Mouse (Mus musculus) kidney, postnatal 0 days (tissue): ENCODE results near the gene Slc16a11. TPM values are rescaled to one million over a fixed set of nuclear protein-coding genes. Genes with fewer than 3 reads are reported as not detected.

Source experiments
- ATAC-seq: fragments of 200-750 bp; cut with Nextera tagmentation; replicated peaks from 2 replicates; pipeline ENCODE4 v1.8.0; 2017; ENCODE audit warnings: low read depth, moderate number of reproducible peaks, moderate TSS enrichment, moderate library complexity; ENCODE audit not compliant: low FRiP score
- DNase-seq: peaks from one replicate; pipeline ENCODE4 v3.0.0-alpha.2; 2016; ENCODE audit warnings: low spot score
- H3K27ac ChIP-seq: fragments of 300-500 bp; sonication (generic); 2 replicates; pipeline ENCODE4 v1.5.1; 2014; ENCODE audit warnings: mild to moderate bottlenecking
- H3K27me3 ChIP-seq: fragments of 300-500 bp; sonication (generic); 2 replicates; pipeline ENCODE4 v1.6.1; 2014; ENCODE audit warnings: low read length, mixed read lengths; ENCODE audit not compliant: insufficient read depth
- H3K36me3 ChIP-seq: fragments of 300-500 bp; sonication (generic); 2 replicates; pipeline ENCODE4 v1.6.1; 2014; ENCODE audit warnings: low read length, mixed read lengths; ENCODE audit not compliant: insufficient read depth
- H3K4me1 ChIP-seq: fragments of 300-500 bp; sonication (generic); replicated peaks from 2 replicates; pipeline ENCODE4 v1.6.1; 2014; ENCODE audit warnings: antibody characterized with exemption, low read length, mixed read lengths; ENCODE audit not compliant: insufficient read depth
- H3K4me2 ChIP-seq: fragments of 300-500 bp; sonication (generic); 2 replicates; pipeline ENCODE4 v1.6.1; 2014; ENCODE audit warnings: mild to moderate bottlenecking, low read length, moderate library complexity, mixed read lengths
- H3K4me3 ChIP-seq: fragments of 300-500 bp; sonication (generic); replicated peaks from 2 replicates; pipeline ENCODE4 v1.5.1; 2014; ENCODE audit warnings: low read depth, low read length
- H3K9ac ChIP-seq: fragments of 300-500 bp; sonication (generic); 2 replicates; pipeline ENCODE4 v1.6.1; 2014; ENCODE audit warnings: low read depth, low read length
- H3K9me3 ChIP-seq: fragments of 300-500 bp; sonication (generic); replicated peaks from 2 replicates; pipeline ENCODE4 v1.6.1; 2016; ENCODE audit warnings: low read length, inconsistent platforms, mixed read lengths
- CTCF ChIP-seq: IDR thresholded peaks from 2 replicates; pipeline ENCODE4 v1.5.1; 2016; ENCODE audit warnings: antibody characterized with exemption, low read depth, mild to moderate bottlenecking, moderate library complexity
- WGBS: fragments of 180-500 bp; shearing (Covaris S2); extraction: QIAGEN DNeasy Blood & Tissue Kit; methylation state at CpG from one replicate; pipeline ENCODE4 v1.1.7; 2014; 5-methylcytosine and 5-hydroxymethylcytosine counted together
- polyA plus RNA-seq: library from polyadenylated mRNA; unstranded; fragments of >200 nt; fragmentation: Nextera tagmentation; extraction: Ambion mirVana; gene quantifications from 2 replicates; pipeline ENCODE4 v1.2.1, GENCODE M21; 2015

Slc16a11 gene
- polyA plus RNA-seq, 1 experiment from 2014 or later, result 12.6 TPM

- H3K4me3 ChIP-seq, result no peak overlapping the region
- WGBS, result 67% methylated on average over 11 of the region's 11 CpGs
- H3K4me1 ChIP-seq, result 0 out of 2 replicates have a peak, but pooled peaks cover 2% of the 10 kb centered on the region
- no peak for ATAC-seq
- DNase-seq, result no peak
- H3K36me3 ChIP-seq, result no peaks in the 10 kb centered on the region
- TF ChIP-seq CTCF, result no peak
- 0 out of 2 replicates have a peak, but pooled peaks cover 14% of the 10 kb centered on the region for H3K27me3 ChIP-seq
- no peak overlapping the region for H3K27ac ChIP-seq
- H3K4me2 ChIP-seq, result no peak overlapping the region
- no peak overlapping the region for H3K9ac ChIP-seq
- no peaks in the 10 kb centered on the region for H3K9me3 ChIP-seq
These were observed 37.6 kb downstream of the Slc16a11 start for GRCm38 (mm10) chr11:70250150-70250549.

DNA sequence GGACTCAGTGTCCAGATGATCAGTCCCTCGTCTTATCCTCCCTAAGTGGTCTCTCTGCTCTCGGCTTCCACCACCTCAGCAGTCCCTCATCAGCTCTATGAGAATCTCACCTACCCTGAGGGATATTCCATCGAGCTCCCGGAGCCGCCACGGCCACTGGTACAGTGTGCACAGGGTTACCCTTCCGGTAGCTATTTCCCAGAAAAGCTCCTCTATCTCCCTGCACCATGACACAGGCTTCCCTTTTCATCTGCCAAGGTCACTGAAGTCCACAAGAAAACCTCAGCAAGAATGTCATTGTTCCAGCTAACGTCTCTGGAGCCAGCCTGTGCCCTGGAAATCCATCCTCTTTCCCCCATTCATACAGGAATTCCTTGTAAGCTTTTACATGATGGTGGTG lies 39.3 kb downstream of the Slc16a11 start:
- DNase-seq, result no peak
- H3K36me3 ChIP-seq, result no peaks in the 10 kb centered on the region
- WGBS, result 71% methylated on average over 8 of the region's 8 CpGs
- no peak overlapping the region for H3K27ac ChIP-seq
- no peak overlapping the region for H3K9ac ChIP-seq
- no peak overlapping the region for H3K4me2 ChIP-seq
- no peak for TF ChIP-seq CTCF
- no peak overlapping the region for H3K4me3 ChIP-seq
- ATAC-seq, result no peak
- H3K4me1 ChIP-seq, result 0 out of 2 replicates have a peak, but pooled peaks cover 2% of the 10 kb centered on the region
- 0 out of 2 replicates have a peak, but pooled peaks cover 14% of the 10 kb centered on the region for H3K27me3 ChIP-seq
- H3K9me3 ChIP-seq, result no peaks in the 10 kb centered on the region

- DNase-seq, result no peak
- 0 out of 2 replicates have a peak, but pooled peaks cover 14% of the 10 kb centered on the region for H3K27me3 ChIP-seq
- no peak for ATAC-seq
These were observed 41.8 kb downstream of the Slc16a11 start for GRCm38 (mm10) chr11:70254337-70254736.

GRCm38 (mm10) chr11:70254931-70255531 lies 42.5 kb downstream of the Slc16a11 start, which contains the start of gene Alox12:
TSS of gene Alox12 (minus strand) at chr11:70255353.
- Histone ChIP-seq H3K4me1 (0 out of 2 replicates have a peak, but pooled peaks cover 2% of the 10 kb centered on the region), H3K4me3 (peak within 1 kb of the TSS; percentile 33), H3K27ac (0 out of 2 replicates have a peak within 1 kb of the TSS, but pooled peaks have one; percentile 2), H3K27me3 (0 out of 2 replicates have a peak, but pooled peaks cover 14% of the 10 kb centered on the region), H3K4me2 (peak within 1 kb of the TSS; percentile 61), H3K9me3 (no peaks in the 10 kb centered on the region), H3K36me3 (no peaks in the 10 kb centered on the region), H3K9ac (peak within 1 kb of the TSS; percentile 43; the same call in 1 of the 2 replicates)
- WGBS, result 2% methylated on average over 25 of the region's 25 CpGs
- ATAC-seq, result peak; percentile 40; the same call in 1 of the 2 replicates
- TF ChIP-seq CTCF, result peak; percentile 63
- DNase-seq, result peak; percentile 81

More at GRCm38 (mm10) chr11:70254337-70254736, 41.8 kb downstream of the Slc16a11 start:
- Histone ChIP-seq H3K4me3 (peak overlapping the region; percentile 33), H3K9me3 (no peaks in the 10 kb centered on the region), H3K4me1 (0 out of 2 replicates have a peak, but pooled peaks cover 2% of the 10 kb centered on the region), H3K27ac (0 out of 2 replicates have a peak overlapping the region, but pooled peaks have one; percentile 2), H3K36me3 (no peaks in the 10 kb centered on the region), H3K9ac (no peak overlapping the region), H3K4me2 (peak overlapping the region; percentile 61)
- no peak for TF ChIP-seq CTCF
- 3% methylated on average over 18 of the region's 18 CpGs for WGBS

DNA sequence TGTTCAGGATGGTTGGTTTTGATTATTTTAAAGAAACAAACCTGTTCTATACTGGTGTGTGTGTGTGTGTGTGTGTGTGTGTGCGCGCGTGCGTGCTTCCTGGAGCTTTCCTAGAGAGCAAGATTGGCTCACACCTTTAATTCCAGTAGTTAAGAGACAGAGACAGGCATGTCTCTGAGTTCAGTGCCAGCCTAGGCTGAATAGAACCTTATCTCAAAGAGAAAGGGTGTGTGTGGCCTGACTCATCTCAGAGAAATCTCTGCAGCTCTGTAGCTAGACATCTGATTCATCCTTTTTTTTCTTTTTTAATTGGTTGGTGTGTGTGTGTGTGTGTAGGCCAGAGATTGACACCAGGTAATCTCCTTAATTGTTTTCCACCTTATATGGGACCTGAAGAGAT lies 46.5 kb downstream of the Slc16a11 start:
- Histone ChIP-seq H3K36me3 (no peaks in the 10 kb centered on the region), H3K9me3 (no peaks in the 10 kb centered on the region), H3K9ac (no peak overlapping the region), H3K27me3 (0 out of 2 replicates have a peak, but pooled peaks cover 3% of the 10 kb centered on the region), H3K4me2 (no peak overlapping the region), H3K27ac (no peak overlapping the region), H3K4me1 (0 out of 2 replicates have a peak, but pooled peaks cover 2% of the 10 kb centered on the region), H3K4me3 (no peak overlapping the region)
- DNase-seq (no peak), ATAC-seq (no peak)
- 83% methylated on average over 4 of the region's 4 CpGs for WGBS
- TF ChIP-seq CTCF, result no peak

DNA sequence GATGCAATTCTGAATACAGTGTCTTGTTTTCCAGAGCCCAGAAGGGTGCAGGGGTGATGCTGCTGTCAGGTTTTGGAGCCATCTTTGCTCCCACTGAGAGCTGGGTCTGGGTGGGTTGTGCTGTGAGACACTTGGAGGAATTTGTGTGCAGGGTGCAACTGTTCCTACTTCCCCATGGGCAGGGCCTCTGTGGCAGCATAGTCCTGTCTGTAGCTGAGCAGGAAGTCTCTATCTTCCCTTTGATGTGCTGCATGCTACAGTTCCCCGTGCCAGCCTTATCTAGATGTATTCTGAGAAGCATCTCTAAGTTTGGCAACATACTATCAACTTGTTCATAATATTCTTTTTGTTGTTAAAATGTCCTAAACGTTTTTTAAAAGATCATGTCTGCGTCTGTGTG lies 52.7 kb downstream of the Slc16a11 start:
- no peaks in the 10 kb centered on the region for H3K4me1 ChIP-seq
- no peak for ATAC-seq
- no peaks in the 10 kb centered on the region for H3K36me3 ChIP-seq
- H3K27me3 ChIP-seq, result no peaks in the 10 kb centered on the region
- 55% methylated on average over 3 of the region's 3 CpGs for WGBS
- no peak overlapping the region for H3K4me3 ChIP-seq
- no peak overlapping the region for H3K9ac ChIP-seq
- TF ChIP-seq CTCF, result no peak
- no peak overlapping the region for H3K4me2 ChIP-seq
- DNase-seq, result no peak
- H3K9me3 ChIP-seq, result no peaks in the 10 kb centered on the region
- H3K27ac ChIP-seq, result no peak overlapping the region
